23 mouse cellular contexts compared by ENCODE assay signal in the genomic region with DNA sequence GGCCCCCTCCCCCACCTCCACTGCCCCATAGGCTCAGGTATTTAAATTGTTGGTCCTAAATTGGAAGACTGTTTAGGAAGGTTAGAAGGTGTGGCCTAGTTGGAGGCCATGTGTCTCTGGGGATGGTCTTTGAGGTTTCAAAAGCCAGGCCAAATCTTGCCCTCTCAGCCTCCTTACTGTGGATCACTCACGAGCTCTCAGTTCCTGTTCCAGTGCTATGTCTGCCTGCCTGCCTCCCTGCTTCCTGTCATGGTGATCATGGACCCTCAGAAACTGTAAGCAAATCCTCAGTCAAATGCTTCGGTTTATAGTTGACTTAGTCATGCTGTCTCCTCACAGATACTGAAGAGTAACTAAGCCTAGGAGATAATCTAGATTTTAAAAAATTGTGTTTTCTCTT. TPM values are rescaled to one million over a fixed set of nuclear protein-coding genes. Genes with fewer than 3 reads are reported as not detected.
A peak's percentile ranks its signal among the peaks of the same experiment; 100 is the strongest.
DNase-seq lines count a peak whose midpoint lies in the region; ATAC-seq lines count a peak whose summit lies in the region.
"Had no signal": no experiment of that assay in that cellular context is flagged by ENCODE, and none has a peak within 500 bp of the region (broad histone marks: within the 10 kb centered on the region; RNA-seq: fewer than 3 reads in every experiment).

No protein-coding gene starts in this region.

- H3K36me3 ChIP-seq in macrophage (ENCODE audit: inconsistent target) = no peaks in the 10 kb centered on the region
- H3K36me3 ChIP-seq in forebrain, embryonic 13.5 days (ENCODE audit: poor library complexity, severe bottlenecking) = no peaks in the 10 kb centered on the region
- H3K36me3 ChIP-seq: embryonic facial prominence, embryonic 13.5 days; embryonic facial prominence, embryonic 15.5 days; forebrain, embryonic 10.5 days; forebrain, embryonic 12.5 days; forebrain, embryonic 15.5 days had no signal

- no peaks in the 10 kb centered on the region for H3K9me3 ChIP-seq in forebrain, embryonic 13.5 days (replicated peaks)
- H3K9me3 ChIP-seq: embryonic facial prominence, embryonic 13.5 days; embryonic facial prominence, embryonic 15.5 days; forebrain, embryonic 10.5 days; forebrain, embryonic 12.5 days; forebrain, embryonic 15.5 days had no signal

- no peaks in the 10 kb centered on the region for H3K79me2 ChIP-seq in macrophage (ENCODE audit: inconsistent target)

- H3K4me1 ChIP-seq in forebrain, embryonic 13.5 days = no peaks in the 10 kb centered on the region
- H3K4me1 ChIP-seq: forebrain, embryonic 10.5 days; forebrain, embryonic 12.5 days; forebrain, embryonic 15.5 days had no signal

- H3K4me3 ChIP-seq in macrophage (ENCODE audit: inconsistent target) = no peak overlapping the region
- H3K4me3 ChIP-seq in forebrain, embryonic 13.5 days = no peak overlapping the region
- H3K4me3 ChIP-seq: embryonic facial prominence, embryonic 13.5 days; embryonic facial prominence, embryonic 15.5 days; erythroblast, embryonic 14.5 days; forebrain, embryonic 10.5 days; forebrain, embryonic 12.5 days; forebrain, embryonic 15.5 days had no signal

- no peak overlapping the region for H3K9ac ChIP-seq in forebrain, embryonic 13.5 days
- H3K9ac ChIP-seq: embryonic facial prominence, embryonic 13.5 days; embryonic facial prominence, embryonic 15.5 days; forebrain, embryonic 12.5 days; forebrain, embryonic 15.5 days; forebrain, postnatal 0 days had no signal

- 7% methylated on average over 2 of the region's 2 CpGs for WGBS in macrophage (ENCODE audit: missing documents)
- WGBS in forebrain, embryonic 13.5 days = 83% methylated on average over 2 of the region's 2 CpGs

- H3K27ac ChIP-seq in macrophage = peak overlapping the region; percentile 25
- H3K27ac ChIP-seq in forebrain, embryonic 13.5 days = no peak overlapping the region
- H3K27ac ChIP-seq: embryonic facial prominence, embryonic 13.5 days; embryonic facial prominence, embryonic 15.5 days; forebrain, embryonic 10.5 days; forebrain, embryonic 12.5 days; forebrain, embryonic 15.5 days had no signal

- DNase-seq in 416B (ENCODE audit: low read depth) = peak; percentile 23
- DNase-seq in lung, adult 18-20 months = no peak
- DNase-seq in thymus, postnatal 36 days = no peak
- DNase-seq: adrenal gland, adult 2 months; adrenal gland, postnatal 10 days; adrenal gland, postnatal 25 days; cerebellum, adult 11-12 months; cerebellum, adult 2 months; cerebellum, adult 9-10 months; cerebellum, postnatal 10 days; cerebellum, postnatal 25 days; embryo, embryonic 11 days; forebrain, postnatal 0 days had no signal

- H3K4me2 ChIP-seq in forebrain, embryonic 13.5 days = no peak overlapping the region
- H3K4me2 ChIP-seq: embryonic facial prominence, embryonic 13.5 days; embryonic facial prominence, embryonic 15.5 days; forebrain, embryonic 12.5 days; forebrain, embryonic 15.5 days had no signal

- ATAC-seq in common myeloid progenitor, adult 5-6 weeks (replicated peaks; ENCODE audit: low read depth, poor library complexity, severe bottlenecking) = peak; percentile 81
- peak; percentile 83 for ATAC-seq in megakaryocyte progenitor cell, adult 5-6 weeks (replicated peaks; ENCODE audit: poor library complexity)
- ATAC-seq in forebrain, embryonic 13.5 days = no peak
- ATAC-seq: forebrain, embryonic 15.5 days; forebrain, postnatal 0 days had no signal

- no peaks in the 10 kb centered on the region for H3K27me3 ChIP-seq in forebrain, embryonic 13.5 days
- H3K27me3 ChIP-seq: embryonic facial prominence, embryonic 13.5 days; embryonic facial prominence, embryonic 15.5 days; forebrain, embryonic 12.5 days; forebrain, embryonic 15.5 days had no signal

RNA-seq across cellular contexts. Expression of gene Hacd4, which starts 19.9 kb away (rescaled TPM):
- 3.6 and 4.8 TPM in 2 replicates for total RNA-seq in common myeloid progenitor, adult 5-6 weeks (2017)
- total RNA-seq in macrophage (2018; cell fraction: chromatin; rRNA removed) = 100 to 1,000 TPM in 1 of 26 experiments, 10 to 100 TPM in 25; 11.7 to 104 (median 41.1) TPM
- 100 to 1,000 TPM; 120 to 230 (median 186) TPM for total RNA-seq in macrophage (2018; cell fraction: cytosol; rRNA removed)
- total RNA-seq in macrophage (2018; cell fraction: nucleus; rRNA removed) = 100 to 1,000 TPM in 15 of 26 experiments, 10 to 100 TPM in 11; 20.5 to 230 (median 108) TPM
- 53.4 to 180 TPM (median 165 TPM) in 3 replicates for polyA plus RNA-seq in macrophage (2018)
- 6.4 and 6.9 TPM in 2 replicates for total RNA-seq in megakaryocyte progenitor cell, adult 5-6 weeks (2015)
- 2.0 and 3.3 TPM in 2 replicates for total RNA-seq in megakaryocyte progenitor cell, adult 5-6 weeks (2017)
- 1.9 and 2.0 TPM in 2 replicates for polyA plus RNA-seq in forebrain, embryonic 13.5 days (2015; fragmentation: Nextera tagmentation; extraction: Ambion mirVana)
